Mouse (Mus musculus): ENCODE measurements at regions not wholly inside any gene's neighbourhood (a gene's known extent, or its start where the extent isn't known, plus 50 kb on each side); places are given as distances from the start of the nearest gene placed in this dataset.

DNA sequence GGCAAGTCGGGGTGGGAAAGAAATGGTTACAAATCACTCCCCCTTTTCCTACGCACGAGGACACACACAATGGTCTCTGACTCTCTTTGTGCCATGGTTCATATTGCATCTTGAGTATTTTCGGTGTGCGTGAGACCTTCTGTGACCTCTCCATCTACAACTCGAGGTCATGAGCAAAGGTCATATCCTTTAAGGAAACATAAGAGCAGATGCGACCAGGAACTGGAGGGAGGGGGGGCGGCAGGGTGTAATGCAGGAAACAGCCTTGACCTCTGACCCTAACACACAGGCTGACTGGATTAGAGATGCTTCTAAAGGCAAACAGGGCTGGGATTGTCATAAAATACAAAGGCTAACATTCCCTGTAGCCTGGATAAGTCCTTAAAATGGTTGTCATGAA, 450.7 kb upstream of the Gm10131 start:
- TF ChIP-seq CTCF (IDR thresholded peaks at IDR 0.05; ENCODE audit: extremely low read depth, insufficient read length, insufficient replicate concordance, low read depth, low read length) (no peak), POLR2A (IDR thresholded peaks at IDR 0.05; ENCODE audit: low read depth, low read length) (no peak)
